Mouse (Mus musculus) ES-E14 (cell line): ENCODE measurements around the gene Kntc1.

ENCODE experiments used
- HCFC1 ChIP-seq: IDR thresholded peaks from 2 replicates; pipeline ENCODE4 v1.6.1; 2012; ENCODE audit warnings: low read length, inconsistent platforms, borderline replicate concordance; ENCODE audit not compliant: insufficient read depth
- MAFK ChIP-seq: IDR thresholded peaks from 2 replicates; pipeline ENCODE4 v1.6.1; 2014; ENCODE audit warnings: mild to moderate bottlenecking, low read depth, low read length, inconsistent platforms; ENCODE audit not compliant: insufficient read depth
- ZNF384 ChIP-seq: IDR thresholded peaks from 2 replicates; pipeline ENCODE4 v1.6.1; 2012; ENCODE audit warnings: low read depth, low read length, inconsistent platforms

DNA sequence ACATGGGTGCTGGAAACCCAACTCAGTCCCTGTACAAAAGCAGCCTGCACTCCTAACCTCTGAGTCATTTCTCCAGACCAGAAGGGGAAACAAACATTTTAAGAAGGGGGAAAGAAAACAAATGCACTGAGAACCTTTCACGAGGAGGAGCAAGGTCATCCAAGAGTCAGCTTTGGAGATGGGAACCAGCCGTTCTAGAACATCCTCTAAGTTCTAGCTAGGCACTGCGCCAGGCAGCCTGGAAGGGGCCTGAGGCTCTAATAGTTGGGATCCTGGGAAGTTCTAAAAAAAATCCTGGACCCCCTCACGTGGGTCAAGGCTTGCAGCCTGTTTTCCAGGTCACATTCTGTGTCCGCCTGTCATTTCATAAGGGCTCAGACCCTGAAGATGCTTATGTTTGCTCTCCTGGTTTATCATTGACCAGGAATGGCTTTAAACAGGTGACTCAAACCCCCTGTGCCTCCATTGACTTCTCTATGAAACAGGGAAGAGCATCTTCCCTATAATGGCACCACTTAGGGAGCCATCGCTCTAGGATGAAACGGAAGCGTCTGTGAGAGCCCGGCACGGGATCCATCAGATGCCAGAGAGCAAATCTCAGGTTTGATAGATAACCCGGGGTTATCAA lies 104.5 kb downstream of the Kntc1 start:
- TF ChIP-seq HCFC1, result no peak
- no peak for TF ChIP-seq ZNF384
- no peak for TF ChIP-seq MAFK
